Mouse (Mus musculus) forebrain, embryonic 16.5 days (tissue): Measurements from ENCODE around the gene Syap1. TPM values are rescaled to one million over a fixed set of nuclear protein-coding genes. Genes with fewer than 3 reads are reported as not detected.
"Not testable (repeated sequence)": the region's sequence is repeated elsewhere in the genome, so short reads cannot be mapped to it uniquely, and the experiment has no call there.

Experiments used
- ATAC-seq: fragments of 200-750 bp; cut with Nextera tagmentation; 2 replicates; pipeline ENCODE4 v1.8.0; 2017; ENCODE audit warnings: mild to moderate bottlenecking, moderate library complexity
- H3K27ac ChIP-seq: fragments of 300-500 bp; sonication (generic); 2 replicates; pipeline ENCODE4 v1.5.1; 2014; ENCODE audit warnings: low read length, control low read depth
- H3K27me3 ChIP-seq: fragments of 300-500 bp; sonication (generic); replicated peaks from 2 replicates; pipeline ENCODE4 v1.6.1; 2014; ENCODE audit warnings: low read length; ENCODE audit not compliant: control insufficient read depth, insufficient read depth
- H3K36me3 ChIP-seq: fragments of 300-500 bp; sonication (generic); 2 replicates; pipeline ENCODE4 v1.6.1; 2014; ENCODE audit not compliant: control insufficient read depth, insufficient read depth
- H3K4me1 ChIP-seq: fragments of 300-500 bp; sonication (generic); replicated peaks from 2 replicates; pipeline ENCODE4 v1.6.1; 2014; ENCODE audit warnings: low read length; ENCODE audit not compliant: control insufficient read depth, insufficient read depth
- H3K4me2 ChIP-seq: fragments of 300-500 bp; sonication (generic); 2 replicates; pipeline ENCODE4 v1.6.1; 2014; ENCODE audit warnings: mild to moderate bottlenecking, low read length, control low read depth
- H3K4me3 ChIP-seq: fragments of 300-500 bp; sonication (generic); replicated peaks from 2 replicates; pipeline ENCODE4 v1.5.1; 2014; ENCODE audit warnings: mild to moderate bottlenecking, low read length, control low read depth
- H3K9ac ChIP-seq: fragments of 300-500 bp; sonication (generic); replicated peaks from 2 replicates; pipeline ENCODE4 v1.6.1; 2014; ENCODE audit warnings: low read depth, low read length, control low read depth
- H3K9me3 ChIP-seq: fragments of 300-500 bp; sonication (generic); 2 replicates; pipeline ENCODE4 v1.6.1; 2016; ENCODE audit warnings: low read length; ENCODE audit not compliant: control insufficient read depth
- WGBS: fragments of 180-500 bp; shearing (Covaris S2); extraction: QIAGEN DNeasy Blood & Tissue Kit; methylation state at CpG from one replicate; pipeline ENCODE4 v1.1.7; 2014; 5-methylcytosine and 5-hydroxymethylcytosine counted together
- microRNA counts: library from miRNA; unstranded; fragments of <30 nt; microRNA quantifications from one replicate; lab custom pipeline; 2016
- microRNA-seq: library from miRNA; unstranded; fragments of <30 nt; microRNA quantifications from one replicate; pipeline ENCODE4, GENCODE M21; 2017
- polyA plus RNA-seq: library from polyadenylated mRNA; unstranded; fragments of >200 nt; fragmentation: Nextera tagmentation; extraction: Ambion mirVana; gene quantifications from 2 replicates; pipeline ENCODE4 v1.2.1, GENCODE M21; 2015

Syap1 gene
- polyA plus RNA-seq, 1 experiment from 2014 or later: 31.1 TPM

DNA sequence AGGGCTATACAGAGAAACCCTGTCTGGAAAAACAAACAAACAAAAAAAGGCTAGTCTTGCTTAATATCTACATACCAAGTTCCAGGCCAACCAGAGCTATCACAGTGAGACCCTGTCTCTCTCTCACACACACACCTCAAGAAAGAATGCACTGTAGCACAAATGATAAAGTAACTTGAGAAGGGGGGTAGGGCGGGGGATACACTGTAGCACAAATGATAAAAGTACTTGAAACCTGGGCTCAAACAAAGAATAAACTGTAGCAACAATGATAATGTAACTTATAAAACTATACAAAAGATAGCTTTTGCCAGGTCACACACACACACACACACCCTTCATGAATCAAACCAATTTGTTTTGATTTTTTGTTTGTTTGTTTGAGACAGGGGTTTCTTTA, 56.7 kb downstream of the Syap1 start:
- Histone ChIP-seq H3K4me1 (peaks cover 4% of the 10 kb centered on the region; the same call in 1 of the 2 replicates), H3K27ac (no peak overlapping the region), H3K4me3 (no peak overlapping the region), H3K27me3 (no peaks in the 10 kb centered on the region), H3K9ac (no peak overlapping the region), H3K9me3 (no peaks in the 10 kb centered on the region), H3K36me3 (no peaks in the 10 kb centered on the region), H3K4me2 (no peak overlapping the region)
- ATAC-seq: no peak
- WGBS: 56% methylated on average over 1 of the region's 1 CpGs

DNA sequence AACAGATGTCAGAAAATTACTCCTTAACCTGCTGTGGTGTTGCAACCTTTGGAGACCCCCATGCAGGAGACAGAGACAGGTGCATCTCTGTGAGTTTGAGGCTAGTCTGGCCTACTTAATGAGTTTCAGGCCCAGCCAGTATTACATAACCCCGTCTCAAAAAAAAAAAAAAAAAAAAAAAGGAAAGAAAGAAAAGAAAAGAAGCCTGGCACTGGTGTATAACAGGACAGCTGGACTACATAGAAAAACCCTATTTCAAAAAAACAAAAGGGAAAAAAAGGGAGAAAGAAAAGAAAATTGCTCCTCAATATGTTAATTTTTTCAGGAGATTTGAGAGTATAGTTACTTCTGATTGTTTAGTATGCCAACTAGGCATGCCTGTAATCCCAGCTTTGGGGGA, 57.2 kb downstream of the Syap1 start:
- Histone ChIP-seq H3K9ac (no peak overlapping the region), H3K9me3 (no peaks in the 10 kb centered on the region), H3K27ac (no peak overlapping the region), H3K4me1 (peaks cover 4% of the 10 kb centered on the region; the same call in 1 of the 2 replicates), H3K36me3 (no peaks in the 10 kb centered on the region), H3K27me3 (no peaks in the 10 kb centered on the region), H3K4me2 (no peak overlapping the region), H3K4me3 (no peak overlapping the region)
- no peak for ATAC-seq
- WGBS: 22% methylated on average over 1 of the region's 1 CpGs

DNA sequence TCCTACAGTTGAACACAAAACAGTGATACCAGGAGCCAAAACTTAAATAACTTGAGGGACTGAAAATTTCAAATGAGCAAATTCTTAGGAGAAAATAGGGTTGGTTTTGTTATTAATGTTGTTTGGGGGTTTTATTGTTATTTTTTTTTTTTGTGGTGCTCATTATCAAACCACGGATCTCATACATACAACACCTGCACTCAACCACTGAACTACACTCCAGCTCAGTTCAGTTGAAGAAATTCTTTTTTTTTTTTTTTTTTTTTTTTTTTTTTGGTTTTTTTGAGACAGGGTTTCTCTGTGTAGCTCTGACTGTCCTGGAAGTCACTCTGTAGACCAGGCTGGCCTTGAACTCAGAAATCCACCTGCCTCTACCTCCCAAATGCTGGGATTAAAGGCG, 57.9 kb downstream of the Syap1 start:
- H3K27ac ChIP-seq, H3K4me3 ChIP-seq, H3K9ac ChIP-seq, H3K4me1 ChIP-seq, H3K27me3 ChIP-seq, H3K4me2 ChIP-seq, H3K9me3 ChIP-seq, ATAC-seq, H3K36me3 ChIP-seq: not testable (repeated sequence)
- 58% methylated on average over 2 of the region's 2 CpGs for WGBS

DNA sequence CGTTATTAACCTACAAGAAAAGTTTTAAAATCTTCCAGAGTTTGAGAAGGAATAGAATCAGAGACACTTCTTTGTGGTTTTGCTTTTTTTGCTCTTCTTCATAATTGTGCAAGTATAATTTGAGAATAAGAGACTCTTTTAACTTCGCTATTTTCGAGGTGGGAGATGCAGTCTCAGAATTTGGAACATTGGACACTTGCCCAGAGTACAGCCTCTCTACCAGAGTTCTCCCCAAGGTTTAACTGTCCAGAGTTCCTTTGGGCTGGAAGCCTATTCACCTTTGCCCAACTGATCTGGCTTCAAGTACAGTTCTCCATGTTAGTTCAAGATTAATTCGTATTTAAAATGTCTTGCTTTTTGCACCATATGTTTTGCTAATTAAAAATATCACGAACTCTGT, 58.5 kb downstream of the Syap1 start:
- Histone ChIP-seq H3K27me3 (no peaks in the 10 kb centered on the region), H3K4me1 (peaks cover 4% of the 10 kb centered on the region; the same call in 1 of the 2 replicates), H3K4me2 (peak overlapping the region; percentile 46), H3K9me3 (no peaks in the 10 kb centered on the region), H3K27ac (no peak overlapping the region; the same call in 1 of the 2 replicates), H3K36me3 (no peaks in the 10 kb centered on the region), H3K4me3 (peak overlapping the region; percentile 65), H3K9ac (no peak overlapping the region)
- ATAC-seq: no peak
- WGBS: 39% methylated on average over 5 of the region's 5 CpGs

DNA sequence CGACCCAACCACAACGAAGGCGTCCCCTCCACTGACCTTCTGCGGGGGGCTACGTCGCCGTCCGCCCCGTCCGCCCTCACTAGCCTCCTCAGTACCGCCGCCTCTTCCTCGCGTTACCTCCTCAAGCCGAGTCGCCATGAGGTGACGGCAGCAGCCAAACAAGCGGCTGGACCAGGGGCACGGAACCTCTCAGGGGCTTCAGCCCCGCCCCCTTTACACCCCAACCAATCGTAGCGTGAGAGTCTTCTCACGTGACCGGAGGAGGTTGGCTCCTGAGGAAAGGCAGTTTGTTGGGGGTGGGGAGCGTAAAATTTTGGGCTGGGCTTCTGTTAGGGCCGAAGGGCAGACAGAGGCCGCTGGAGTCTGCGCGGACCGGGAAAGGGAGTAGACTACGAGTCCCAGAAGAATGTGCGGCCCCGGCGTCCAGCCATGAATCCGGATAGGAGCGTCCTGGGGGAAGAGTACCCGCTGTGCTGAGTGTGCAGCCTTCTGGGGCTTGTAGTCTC, 59.0 kb downstream of the Syap1 start, which contains the start of gene Txlng:
Gene Txlng, minus strand, starts transcription at position 252 of the 506 bp plus-strand sequence.
- no peaks in the 10 kb centered on the region for H3K36me3 ChIP-seq
- H3K9me3 ChIP-seq: no peaks in the 10 kb centered on the region
- 27% methylated on average over 35 of the region's 37 CpGs for WGBS
- peak; percentile 99 for ATAC-seq
- peak within 1 kb of the TSS; percentile 37; the same call in 1 of the 2 replicates for H3K27ac ChIP-seq
- peaks cover 4% of the 10 kb centered on the region; the same call in 1 of the 2 replicates for H3K4me1 ChIP-seq
- peak within 1 kb of the TSS; percentile 74 for H3K4me2 ChIP-seq
- peak within 1 kb of the TSS; percentile 65 for H3K4me3 ChIP-seq
- H3K27me3 ChIP-seq: no peaks in the 10 kb centered on the region
- peak within 1 kb of the TSS; percentile 63 for H3K9ac ChIP-seq

DNA sequence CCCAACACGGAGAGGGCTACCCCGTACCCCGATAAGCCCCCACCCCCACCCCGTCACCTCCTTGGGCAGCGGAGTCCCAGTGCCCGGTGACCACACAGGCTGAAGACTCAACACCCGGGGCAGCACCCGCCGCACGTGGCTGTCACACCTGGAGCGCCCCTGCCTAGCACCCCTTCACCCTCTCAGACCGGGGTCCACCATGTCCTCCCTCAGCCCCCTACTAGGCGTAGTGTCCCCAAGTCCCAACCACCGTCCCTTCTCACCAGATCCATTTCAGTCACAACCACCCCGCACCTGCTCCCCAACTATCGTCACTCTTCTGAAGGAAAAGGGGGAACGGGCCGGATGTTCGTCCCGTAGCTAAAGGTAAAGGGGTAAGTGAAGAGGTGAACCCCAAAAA, 59.5 kb downstream of the Syap1 start:
- Histone ChIP-seq H3K27me3 (no peaks in the 10 kb centered on the region), H3K27ac (peak overlapping the region; percentile 37; the same call in 1 of the 2 replicates), H3K9me3 (no peaks in the 10 kb centered on the region), H3K9ac (peak overlapping the region; percentile 63), H3K36me3 (no peaks in the 10 kb centered on the region), H3K4me3 (peak overlapping the region; percentile 65), H3K4me1 (peaks cover 4% of the 10 kb centered on the region; the same call in 1 of the 2 replicates), H3K4me2 (peak overlapping the region; percentile 74)
- ATAC-seq: peak; percentile 34
- 26% methylated on average over 17 of the region's 20 CpGs for WGBS

DNA sequence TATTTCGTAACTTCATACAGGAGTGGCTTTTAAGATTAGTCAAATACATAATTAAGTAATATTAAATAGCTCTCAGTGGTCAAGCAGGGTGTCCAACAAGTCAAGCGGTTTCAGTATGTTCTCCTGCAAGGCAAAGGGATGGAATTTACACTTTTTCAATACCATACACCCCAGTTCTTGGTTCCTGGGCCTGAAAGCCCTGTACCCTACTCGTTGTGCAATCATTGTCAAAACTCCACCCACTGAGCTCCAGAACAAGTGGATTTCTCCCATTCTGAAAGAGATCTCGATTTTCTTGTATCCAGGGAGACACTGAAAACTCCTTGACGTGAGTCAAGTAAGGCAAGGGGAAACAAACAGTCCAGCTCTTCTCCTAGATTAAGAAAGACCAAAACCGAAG, 60.2 kb downstream of the Syap1 start:
- Histone ChIP-seq H3K4me1 (peaks cover 4% of the 10 kb centered on the region; the same call in 1 of the 2 replicates), H3K27ac (no peak overlapping the region), H3K4me2 (peak overlapping the region; percentile 74), H3K4me3 (peak overlapping the region; percentile 65), H3K9me3 (no peaks in the 10 kb centered on the region), H3K9ac (no peak overlapping the region), H3K36me3 (no peaks in the 10 kb centered on the region), H3K27me3 (no peaks in the 10 kb centered on the region)
- ATAC-seq: no peak
- WGBS: 40% methylated on average over 6 of the region's 6 CpGs

MicroRNAs within 50 kb of the gene (microRNA counts, 519-probe panel; counts per million panel counts)
- microRNA mmu-miR-3473 (lab: Ali Mortazavi, UCI): 2,199 counts per million, percentile 44 among the panel's probes with 10 or more counts

Small RNA genes within 50 kb of the gene (microRNA-seq; reads per million reads assigned to microRNA genes)
- not detected for gene Mir3473a

Other genes starting within 250 kb of the Syap1 start
- gene Reps2, start 244.8 kb downstream of the Syap1 start, polyA plus RNA-seq: 5.5 and 5.9 TPM in 2 replicates
- 231 and 261 TPM in 2 replicates for gene Rbbp7, start 128.0 kb downstream of the Syap1 start, polyA plus RNA-seq
- 14.9 and 16.3 TPM in 2 replicates for gene Txlng, start 59.0 kb downstream of the Syap1 start, polyA plus RNA-seq
- 93.5 and 100 TPM in 2 replicates for gene Ctps2, start 12.8 kb upstream of the Syap1 start, polyA plus RNA-seq
- not detected in 2 replicates for gene S100g, start 76.2 kb upstream of the Syap1 start, polyA plus RNA-seq